Mouse (Mus musculus): ENCODE results near the gene Kdm6b.

DNA sequence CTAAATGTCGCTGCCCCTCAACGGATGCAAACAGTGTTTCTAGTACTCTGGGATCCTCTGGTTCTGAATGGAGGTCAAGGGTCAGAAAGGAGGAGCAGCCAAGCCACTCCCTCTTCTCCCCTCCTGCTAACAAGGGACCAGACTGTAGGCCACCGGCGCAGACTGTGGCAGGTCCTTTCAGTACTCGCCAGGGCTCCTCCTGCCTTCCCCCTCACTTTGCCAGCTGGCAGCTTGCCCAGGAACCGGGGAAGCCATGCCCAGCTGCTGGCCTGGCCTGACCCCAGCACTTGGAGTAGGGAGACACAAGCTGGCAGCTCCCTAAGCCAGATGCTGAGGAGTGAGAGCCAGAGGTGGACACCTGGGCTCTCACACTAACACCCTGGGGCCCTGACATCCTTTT, 48.6 kb downstream of the Kdm6b start:
- TF ChIP-seq MAX (IDR thresholded peaks at IDR 0.05; ENCODE audit: low read length) (no peak), ZKSCAN1 (IDR thresholded peaks at IDR 0.05; ENCODE audit: borderline replicate concordance, low read depth, low read length) (no peak), CTCF (conservative IDR thresholded peaks at IDR 0.05 in 1 of 2, IDR thresholded peaks at IDR 0.05 in 1 of 2; ENCODE audit: low read depth in 2 of 2, low read length in 2 of 2) (no peak), ZNF384 (IDR thresholded peaks at IDR 0.05; ENCODE audit: low read depth, low read length) (no peak), POLR2A (IDR thresholded peaks at IDR 0.05; ENCODE audit: low read depth, low read length) (no peak), TCF12 (IDR thresholded peaks at IDR 0.05; ENCODE audit: low read depth, low read length) (no peak)
